Mouse (Mus musculus): ENCODE results near the gene Lhx9.

Gene Lhx9

DNA sequence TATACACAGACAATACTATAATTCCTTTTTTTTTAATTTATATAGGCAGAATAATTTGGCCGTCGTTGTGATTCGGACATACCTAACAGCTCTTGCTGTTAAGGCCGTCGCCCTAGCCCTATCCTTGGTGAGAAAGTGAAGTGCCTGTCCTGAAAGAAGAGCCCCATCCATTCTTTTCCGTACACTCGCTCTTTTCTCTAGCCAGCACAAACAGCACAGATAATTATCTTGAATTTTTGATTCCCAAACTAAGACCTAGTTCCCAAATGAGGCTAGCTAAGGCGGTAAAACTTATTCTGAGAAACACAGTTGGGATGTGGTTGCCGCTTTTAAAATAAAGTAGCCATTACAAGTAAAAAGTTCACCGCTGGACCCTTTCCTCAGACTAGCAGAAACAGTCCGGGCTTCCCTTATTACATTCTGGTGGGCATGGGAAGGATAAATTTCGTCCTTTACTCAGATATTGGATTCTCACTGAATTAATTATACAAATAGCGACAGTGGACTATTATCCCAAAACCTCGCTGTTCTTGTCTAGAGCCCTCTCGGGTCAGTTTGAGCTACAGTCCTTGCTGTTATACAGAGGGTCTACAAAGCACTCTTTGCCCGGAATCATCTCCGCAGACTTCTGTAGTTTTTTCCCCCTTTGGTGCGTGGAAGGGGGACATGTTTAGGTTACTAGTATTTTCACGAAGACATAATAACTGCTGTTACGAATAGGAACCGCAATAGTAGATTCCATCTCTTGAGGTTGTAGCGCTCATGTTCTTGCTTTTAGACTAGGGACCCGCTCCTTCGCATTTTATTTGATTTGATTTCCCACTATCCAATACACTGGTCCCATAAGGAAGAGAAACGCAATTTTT is 7.7 kb downstream of the Lhx9 start:
- in situ Hi-C loops (cut with MboI): loop anchor here (10.0 kb wide), 1 partner anchor 234 kb away; no protein-coding TSS in a partner anchor

DNA sequence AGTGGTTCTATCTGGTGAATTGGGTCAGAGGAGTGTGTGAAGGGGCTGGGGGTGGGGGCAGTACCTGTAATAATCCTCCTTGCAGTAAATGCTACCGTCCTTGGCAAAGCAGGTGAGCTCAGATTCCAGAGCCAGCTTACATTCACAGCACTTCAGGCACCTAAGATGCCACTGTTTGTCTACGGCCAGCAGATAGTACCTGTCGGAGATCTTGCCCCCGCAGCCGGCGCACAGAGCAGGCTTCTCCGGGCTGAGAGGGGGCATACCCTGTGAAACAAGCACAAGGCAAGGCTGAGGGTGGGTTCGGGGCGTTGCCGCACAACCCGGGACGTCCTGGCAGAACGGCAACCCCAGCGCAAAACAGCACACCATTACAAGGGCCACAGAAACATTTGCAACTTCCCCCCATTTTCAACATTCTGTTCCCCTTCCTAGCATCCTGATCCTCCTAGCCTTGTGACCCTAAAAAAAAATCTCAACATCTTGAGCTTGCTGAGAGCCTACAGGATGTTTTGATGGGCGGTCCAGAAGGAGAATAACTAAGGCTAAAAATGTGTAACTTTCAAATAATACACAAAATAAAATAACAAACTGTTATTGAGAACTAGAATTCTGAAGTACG is 8.5 kb downstream of the Lhx9 start:
- in situ Hi-C loops (cut with MboI): loop anchor here (10.0 kb wide), 2 partner anchors 235 to 315 kb away; no protein-coding TSS in a partner anchor

DNA sequence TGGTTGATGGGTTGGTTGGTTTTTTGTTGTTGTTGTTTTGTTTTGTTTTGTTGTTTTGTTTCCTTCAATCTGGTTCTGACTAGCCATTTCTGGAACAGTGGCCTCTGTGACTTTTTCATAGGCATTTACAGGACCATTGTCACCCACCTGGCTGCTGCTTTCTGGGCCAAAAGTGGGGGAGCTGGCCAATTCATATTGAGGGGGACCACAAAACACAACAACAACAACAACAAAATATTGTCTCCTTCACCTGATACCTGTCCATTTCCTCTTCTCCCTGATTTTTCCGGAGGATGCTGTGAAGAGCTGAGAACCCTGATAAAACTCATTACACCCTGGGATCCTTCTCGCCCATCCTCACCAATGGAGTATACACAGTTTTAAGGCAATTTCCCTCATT is 9.1 kb downstream of the Lhx9 start:
- in situ Hi-C loops (cut with MboI): loop anchor here (10.0 kb wide), 1 partner anchor 316 kb away; no protein-coding TSS in a partner anchor

DNA sequence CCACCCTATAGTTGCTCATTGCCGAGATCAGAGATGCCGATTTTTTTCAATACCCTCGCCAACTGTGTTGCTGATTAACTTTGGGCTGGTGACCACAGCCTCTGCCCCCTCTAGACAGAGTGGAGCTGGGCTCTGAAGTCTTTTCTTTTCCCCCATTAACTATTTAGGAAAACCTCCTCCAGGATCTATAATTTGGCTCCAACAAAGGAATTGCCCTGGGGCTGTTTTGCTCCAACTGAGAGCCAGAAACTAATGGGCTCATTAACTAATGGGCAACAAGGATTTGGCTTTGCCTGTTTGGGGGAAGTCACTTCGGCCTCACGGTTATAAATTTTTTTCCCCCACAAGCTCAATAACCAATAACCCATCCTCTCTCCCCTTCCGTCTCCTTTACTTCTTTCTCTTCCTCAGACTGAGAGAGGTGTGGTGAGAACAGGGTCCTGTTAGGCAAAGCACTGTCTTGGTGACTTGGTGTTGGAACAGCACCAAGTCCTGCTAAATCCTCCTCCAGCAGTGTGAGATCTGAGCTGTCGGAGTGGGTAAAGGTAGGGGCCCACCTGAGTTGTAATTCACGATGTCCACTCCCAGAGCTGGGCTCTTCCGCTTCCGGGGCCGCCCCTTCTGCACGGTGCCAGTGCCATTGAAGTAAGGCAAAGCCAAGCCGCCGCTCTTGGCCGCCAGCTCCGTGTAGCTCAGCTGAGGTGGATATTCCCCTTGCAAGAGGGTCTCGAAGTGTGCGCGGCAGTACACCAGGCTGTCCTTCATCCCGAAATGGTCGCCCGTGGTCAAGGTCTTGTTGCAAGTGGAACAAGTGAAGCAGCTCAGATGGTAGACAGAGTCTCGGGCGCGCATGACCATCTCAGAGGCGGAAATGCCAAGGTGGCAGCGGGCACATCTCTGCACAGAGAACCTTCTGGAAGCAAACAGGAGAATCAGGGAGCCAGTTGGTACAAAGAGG is 10.3 kb downstream of the Lhx9 start:
- in situ Hi-C loops (cut with MboI): loop anchor here (10.0 kb wide), 1 partner anchor 317 kb away; no protein-coding TSS in a partner anchor

DNA sequence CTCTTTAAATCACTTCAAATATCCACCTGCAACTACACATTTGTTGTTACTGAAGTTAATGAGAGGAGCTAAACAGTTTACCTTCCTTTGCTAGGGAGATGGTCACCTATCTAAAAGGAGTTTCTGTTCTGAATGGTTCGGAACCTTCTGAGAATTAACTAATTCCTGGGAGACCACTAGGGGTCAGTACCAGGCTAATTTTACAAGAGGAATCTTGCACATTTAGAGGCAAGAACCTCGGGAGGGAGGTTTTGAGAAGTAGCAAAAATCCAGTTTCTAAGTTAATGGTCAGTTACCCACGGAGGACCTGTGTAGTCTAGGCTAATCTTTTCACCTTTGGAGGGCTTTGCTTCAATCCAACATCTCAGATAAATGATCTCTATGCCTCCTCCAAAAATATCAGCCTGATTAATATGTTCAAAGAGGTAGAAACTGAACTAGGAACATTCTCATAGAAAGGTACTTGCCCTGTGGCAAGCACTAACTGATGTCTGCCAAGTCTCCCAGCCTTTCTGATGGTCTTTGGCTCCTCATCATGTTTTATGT is 12.9 kb downstream of the Lhx9 start:
- in situ Hi-C loops (cut with MboI): loop anchor here (10.0 kb wide), 1 partner anchor 319 kb away; no protein-coding TSS in a partner anchor

DNA sequence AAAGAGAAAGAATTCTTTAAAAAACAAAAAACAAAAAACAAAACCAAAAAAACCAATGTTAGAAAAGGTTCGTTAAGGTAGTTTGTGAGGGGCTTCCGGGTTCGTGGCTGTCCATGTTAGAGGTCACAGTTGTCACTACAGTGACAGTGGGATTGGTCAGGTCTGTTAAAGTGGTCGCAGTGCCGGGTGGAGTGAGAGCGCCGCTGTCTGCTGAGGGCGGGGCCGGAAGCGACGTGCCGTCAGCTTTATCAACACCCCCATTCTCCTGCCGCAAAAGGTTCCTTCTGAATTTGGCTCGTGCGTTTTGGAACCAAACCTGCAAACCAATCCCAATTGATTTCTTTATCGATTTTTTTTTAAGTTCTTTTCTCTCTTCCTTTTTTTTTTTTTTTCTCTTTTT is 17.1 kb downstream of the Lhx9 start:
- in situ Hi-C loops (cut with MboI): loop anchor here (10.0 kb wide), 1 partner anchor 323 kb away; no protein-coding TSS in a partner anchor

DNA sequence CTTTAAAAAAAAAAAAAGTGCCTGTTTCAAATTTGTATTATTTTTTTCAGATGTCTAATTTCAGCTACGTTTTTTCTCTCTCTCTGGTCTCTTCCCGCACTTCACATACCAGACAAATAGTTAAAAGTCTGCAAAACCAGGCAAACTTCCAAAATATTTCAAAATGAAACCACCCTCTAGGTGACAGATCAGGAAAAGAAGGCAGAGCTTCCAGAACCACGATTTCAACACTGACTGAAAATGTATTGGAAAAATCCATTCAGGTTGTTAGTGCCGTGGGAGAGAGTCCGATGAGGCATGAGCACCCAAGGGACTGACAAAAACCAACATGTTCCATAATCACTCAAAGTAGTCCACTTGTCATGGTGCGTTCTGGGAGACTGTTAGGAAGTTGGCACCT is 21.5 kb downstream of the Lhx9 start:
- in situ Hi-C loops (cut with MboI): no loop called here

DNA sequence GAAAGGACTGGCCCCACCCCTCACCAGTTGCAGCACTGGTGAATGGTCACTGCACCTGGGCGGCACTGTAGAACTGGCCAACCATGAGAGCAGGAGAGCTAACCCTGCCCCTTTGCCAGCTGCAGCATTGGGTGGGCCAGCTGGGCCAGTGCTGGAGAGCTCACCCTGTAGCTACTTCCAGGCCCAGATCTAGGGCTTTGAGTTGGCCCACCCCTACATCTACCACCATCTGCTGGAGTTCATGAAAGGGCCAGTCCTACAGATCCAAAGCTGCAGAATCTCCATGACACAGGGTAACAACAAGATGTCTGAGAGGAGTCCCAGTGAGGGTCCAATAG is 25.4 kb downstream of the Lhx9 start:
- in situ Hi-C loops (cut with MboI): no loop called here

DNA sequence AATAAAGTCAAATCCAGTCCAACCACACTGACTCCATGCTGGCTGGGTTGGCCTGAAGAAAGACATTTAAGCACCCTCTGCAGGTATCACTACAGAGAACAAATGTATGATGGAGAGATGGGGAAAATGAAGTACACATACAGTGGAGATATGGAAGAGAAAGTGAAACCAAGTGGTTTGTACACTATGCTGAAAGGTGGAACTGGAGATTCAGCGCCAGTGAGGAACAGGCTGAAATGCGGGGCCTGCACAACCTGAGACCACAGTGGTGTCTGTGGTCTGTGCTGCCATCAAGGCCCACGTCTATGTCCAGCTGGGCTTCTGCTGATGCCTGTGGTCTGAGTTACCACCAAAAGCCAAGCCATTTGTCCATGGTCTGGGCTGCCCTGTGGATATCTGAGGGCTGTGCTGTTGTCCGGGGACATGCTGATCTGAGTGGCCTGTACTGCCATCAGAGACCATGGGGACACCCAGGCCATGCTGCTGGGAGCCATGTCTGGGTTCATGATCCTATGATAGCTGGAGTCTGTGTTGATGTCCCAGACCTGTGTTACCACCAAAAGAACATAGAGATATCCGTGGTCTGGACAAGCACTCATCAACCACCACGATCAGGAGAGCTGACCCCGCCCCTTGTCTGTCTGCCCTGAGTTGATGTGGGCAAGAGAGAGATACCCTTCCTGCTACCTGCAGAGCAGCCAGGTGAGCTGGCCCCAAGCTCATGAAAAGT is 26.0 kb downstream of the Lhx9 start:
- in situ Hi-C loops (cut with MboI): no loop called here

DNA sequence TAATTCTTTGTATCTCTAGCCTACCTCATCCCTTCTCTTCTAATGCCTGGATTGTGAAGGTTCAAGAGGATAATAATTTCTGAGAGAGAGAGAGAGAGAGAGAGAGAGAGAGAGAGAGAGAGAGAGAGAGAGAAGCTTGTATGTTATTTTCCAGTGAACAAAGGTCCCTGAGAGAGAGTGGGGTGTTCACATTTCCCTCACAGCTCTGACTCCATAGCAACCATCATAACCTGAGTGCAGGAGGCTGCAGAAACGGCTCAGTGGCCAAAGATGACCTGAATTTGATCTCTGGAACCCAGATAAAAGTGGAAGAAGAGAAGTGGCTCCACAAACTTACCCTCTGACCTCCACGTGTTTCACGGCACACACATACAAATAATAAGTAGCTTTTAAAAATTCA is 46.6 kb downstream of the Lhx9 start:
- in situ Hi-C loops (cut with MboI): no loop called here

DNA sequence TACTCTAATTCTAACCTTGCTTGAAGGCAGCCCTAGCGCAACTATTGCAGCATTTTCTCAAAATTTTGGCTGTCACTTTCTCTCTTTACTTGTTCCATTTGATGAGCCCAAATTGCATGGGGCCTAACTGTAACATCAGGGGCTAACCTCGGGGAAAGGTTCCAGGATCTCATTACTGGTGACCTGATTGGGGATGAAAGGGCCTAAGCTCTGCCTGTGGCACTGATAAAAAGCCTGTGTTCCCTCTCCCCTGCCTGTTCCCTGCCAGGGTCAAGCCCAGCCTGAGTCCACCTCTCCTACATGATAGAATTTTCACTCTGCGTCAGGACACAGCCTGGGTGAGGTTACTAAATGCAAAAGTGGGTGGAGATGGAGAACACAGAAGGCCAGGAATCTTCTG is 47.1 kb downstream of the Lhx9 start:
- in situ Hi-C loops (cut with MboI): no loop called here

DNA sequence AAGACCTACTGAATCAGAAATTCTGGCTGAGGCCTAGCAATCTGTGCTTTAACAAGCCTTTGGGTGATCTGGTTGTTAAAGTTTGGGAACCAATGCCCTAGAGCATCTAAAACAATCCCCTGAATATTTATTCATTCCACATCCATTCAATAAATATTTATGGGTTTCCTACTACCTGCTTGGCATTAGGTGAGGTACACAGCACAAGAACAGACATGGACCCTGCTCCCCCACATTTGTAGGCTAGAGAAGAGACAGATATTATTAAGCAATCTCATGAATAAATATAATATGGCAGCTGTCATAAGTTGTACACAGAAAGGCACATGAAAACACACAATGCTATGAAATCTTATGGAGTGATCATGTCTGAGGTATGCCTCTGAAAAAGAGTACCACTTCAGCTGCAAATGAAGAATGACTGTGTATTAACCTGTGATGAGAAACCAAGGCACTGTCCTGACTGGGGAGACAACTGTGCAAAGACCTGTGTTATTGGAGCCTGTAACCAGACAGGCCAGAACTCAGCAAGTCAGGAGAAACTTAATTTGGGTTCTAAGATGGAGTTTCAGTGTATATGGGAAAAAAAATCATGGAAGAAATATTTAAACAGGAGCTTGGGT is 48.6 kb downstream of the Lhx9 start:
- in situ Hi-C loops (cut with MboI): no loop called here

DNA sequence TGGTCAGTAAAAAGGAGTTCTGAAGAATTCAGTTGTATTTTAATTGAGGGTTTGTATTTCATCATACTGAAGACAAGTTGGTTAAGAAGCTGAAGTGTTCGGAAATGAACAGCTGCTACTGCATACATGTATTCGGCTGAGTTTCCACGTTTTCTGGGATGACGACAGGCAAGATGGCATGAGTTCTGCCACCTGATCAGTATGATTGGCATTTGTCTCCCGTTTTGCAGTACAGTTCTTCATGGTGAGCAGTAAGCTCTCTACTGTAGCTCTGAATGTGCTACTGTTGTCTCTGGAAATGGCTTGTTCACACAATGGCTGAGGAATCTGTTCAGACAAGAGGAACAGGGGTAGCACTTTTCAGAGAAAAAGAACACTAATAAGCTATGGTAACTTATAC is 50.3 kb downstream of the Lhx9 start:
- in situ Hi-C loops (cut with MboI): no loop called here

DNA sequence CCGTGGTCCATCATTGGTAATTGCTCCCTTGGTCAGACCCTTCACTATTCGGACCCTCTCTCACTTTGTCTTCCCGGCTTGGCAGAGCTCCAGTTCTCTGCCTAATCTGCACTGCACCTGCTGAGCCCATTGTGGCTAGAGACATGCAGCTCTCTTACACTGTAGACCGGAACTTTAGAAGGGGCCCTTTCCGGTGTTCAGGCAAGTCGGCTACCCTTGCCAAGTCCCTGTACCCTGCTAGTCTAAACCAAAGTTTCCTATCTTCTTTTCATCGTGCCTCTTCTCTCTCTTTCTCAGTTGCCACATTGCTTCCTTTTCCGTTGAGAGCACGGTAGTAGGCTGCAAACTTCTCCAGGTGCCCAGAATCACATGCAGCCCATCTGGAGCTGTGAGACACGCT is 62.5 kb downstream of the Lhx9 start:
- in situ Hi-C loops (cut with MboI): no loop called here

DNA sequence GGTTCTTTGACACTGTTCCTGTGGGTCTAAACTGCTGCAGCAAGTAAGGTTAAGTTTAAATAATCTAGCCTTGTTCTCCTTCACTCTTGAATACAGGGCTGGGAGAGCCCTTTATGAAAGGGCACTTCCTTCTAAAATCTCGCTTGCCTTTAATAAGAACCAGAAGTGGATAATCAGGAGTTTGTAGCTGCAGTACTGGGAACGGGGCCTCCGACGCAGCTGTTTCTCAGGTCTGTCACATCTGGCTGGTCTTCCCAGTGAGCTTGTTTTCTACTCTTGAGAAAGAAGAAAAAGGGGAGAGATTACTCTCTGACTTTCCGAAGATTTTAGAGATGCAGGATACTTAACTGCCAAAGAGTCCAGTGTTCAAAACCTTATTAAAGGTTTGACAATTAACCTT is 64.4 kb downstream of the Lhx9 start:
- in situ Hi-C loops (cut with MboI): no loop called here

Measured in mature B cell (primary cell).